Mouse (Mus musculus) thymus, adult 2 months (tissue): ENCODE measurements around the gene Stk32c.

Experiments used
- CTCF ChIP-seq: fragments of 200-500 bp; IDR thresholded peaks from 2 replicates; pipeline ENCODE4 v1.5.1; 2012; ENCODE audit warnings: mild to moderate bottlenecking, control low read depth, low read length, moderate library complexity, borderline replicate concordance; ENCODE audit not compliant: control insufficient read depth, poor library complexity, insufficient read depth; ENCODE audit errors: extremely low read depth
- POLR2A ChIP-seq: fragments of 200-500 bp; IDR thresholded peaks from 2 replicates; pipeline ENCODE4 v1.6.1; 2012; ENCODE audit warnings: mild to moderate bottlenecking, low read length, control low read depth, moderate library complexity; ENCODE audit not compliant: control insufficient read depth, poor library complexity, insufficient read depth; ENCODE audit errors: extremely low read depth

- TF ChIP-seq CTCF (no peak), POLR2A (no peak)
Observed at GRCm38 (mm10) chr7:139184846-139185245, 28.3 kb downstream of the Stk32c start.
